14 mouse cellular contexts compared by ENCODE assay signal in the genomic region with DNA sequence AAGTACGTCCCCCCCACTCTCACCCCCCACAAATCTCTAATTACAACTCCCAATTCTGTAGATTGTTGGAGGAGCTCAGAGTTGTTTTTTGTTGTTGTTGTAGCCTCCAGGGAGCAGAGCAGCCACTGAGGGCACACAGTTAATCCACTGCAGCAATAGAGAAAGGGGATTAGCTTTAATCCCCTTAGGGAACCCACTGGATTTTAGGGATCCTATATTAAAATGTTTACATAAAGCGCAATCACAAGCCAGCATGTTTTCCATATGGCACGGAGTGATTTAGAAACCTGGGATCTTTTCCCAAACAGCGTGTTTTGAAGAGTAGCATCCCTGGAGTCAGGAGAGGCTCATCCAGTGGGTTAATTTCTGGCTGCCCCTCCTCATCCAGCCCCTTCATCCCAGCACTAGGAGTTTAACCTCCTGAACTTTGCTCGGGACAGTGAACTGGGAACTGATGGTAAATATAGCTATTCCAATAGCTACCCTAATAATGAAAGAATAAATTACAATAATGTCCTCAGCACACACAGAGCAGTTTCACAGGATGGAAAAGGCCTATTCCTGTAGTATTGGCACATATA. TPM values are rescaled to one million over a fixed set of nuclear protein-coding genes. Genes with fewer than 3 reads are reported as not detected.
DNase-seq lines count a peak whose midpoint lies in the region; ATAC-seq and TF ChIP-seq lines count a peak whose summit lies in the region.
"Had no signal": no experiment of that assay in that cellular context is flagged by ENCODE, and none has a peak within 500 bp of the region (broad histone marks: within the 10 kb centered on the region; RNA-seq: fewer than 3 reads in every experiment).

No protein-coding gene starts in this region.

- H3K4me1 ChIP-seq in embryonic facial prominence, embryonic 11.5 days (ENCODE audit: control insufficient read depth, insufficient read depth, low read length), result no peaks in the 10 kb centered on the region
- peaks cover 24% of the 10 kb centered on the region for H3K4me1 ChIP-seq in limb, embryonic 10.5 days
- peaks cover 10% of the 10 kb centered on the region; the same call in 1 of the 2 replicates for H3K4me1 ChIP-seq in midbrain, postnatal 0 days (ENCODE audit: insufficient read depth, low read length)
- H3K4me1 ChIP-seq in intestine, postnatal 0 days (replicated peaks; ENCODE audit: control insufficient read depth, insufficient read depth, low read length), result no peaks in the 10 kb centered on the region
- H3K4me1 ChIP-seq: liver, embryonic 15.5 days had no signal

- no peak overlapping the region for H3K4me3 ChIP-seq in embryonic facial prominence, embryonic 11.5 days (ENCODE audit: low read depth, low read length)
- H3K4me3 ChIP-seq in limb, embryonic 10.5 days, result no peak overlapping the region
- H3K4me3 ChIP-seq in midbrain, postnatal 0 days (ENCODE audit: low read depth, low read length), result no peak overlapping the region
- H3K4me3 ChIP-seq in intestine, postnatal 0 days (ENCODE audit: low read depth, low read length), result no peak overlapping the region

- H3K27ac ChIP-seq in embryonic facial prominence, embryonic 11.5 days (replicated peaks; ENCODE audit: low read depth, low read length), result no peak overlapping the region
- H3K27ac ChIP-seq in limb, embryonic 10.5 days, result peak overlapping the region; percentile 19; the same call in 1 of the 2 replicates
- H3K27ac ChIP-seq in midbrain, postnatal 0 days (ENCODE audit: low read depth, low read length), result peak overlapping the region; percentile 72
- no peak overlapping the region for H3K27ac ChIP-seq in intestine, postnatal 0 days (ENCODE audit: low read depth, low read length)
- H3K27ac ChIP-seq: heart, adult 2 months; liver, embryonic 15.5 days had no signal

- DNase-seq in cerebellum, adult 9-11 months, result peak; percentile 36
- no peak for DNase-seq in cerebellum, postnatal 10 days
- peak; percentile 25 for DNase-seq in embryonic facial prominence, embryonic 11.5 days (ENCODE audit: low spot score)
- no peak for DNase-seq in limb, embryonic 10.5 days (ENCODE audit: low spot score)
- no peak for DNase-seq in midbrain, postnatal 0 days (ENCODE audit: low spot score)
- DNase-seq in thymus, postnatal 25 days, result no peak
- no peak for DNase-seq in kidney, postnatal 14 days
- DNase-seq: adrenal gland, adult 8-10 months; layer of hippocampus, adult 9-11 months had no signal

- H3K9ac ChIP-seq in embryonic facial prominence, embryonic 11.5 days (replicated peaks; ENCODE audit: low read length), result no peak overlapping the region
- H3K9ac ChIP-seq in midbrain, postnatal 0 days (replicated peaks; ENCODE audit: low read length, poor library complexity, severe bottlenecking), result peak overlapping the region; percentile 19; the same call in 1 of the 2 replicates
- H3K9ac ChIP-seq in intestine, postnatal 0 days (ENCODE audit: low read depth, low read length), result no peak overlapping the region
- H3K9ac ChIP-seq: liver, embryonic 15.5 days had no signal

- H3K36me3 ChIP-seq in embryonic facial prominence, embryonic 11.5 days (replicated peaks; ENCODE audit: control insufficient read depth, insufficient read depth, low read depth, low read length), result no peaks in the 10 kb centered on the region
- H3K36me3 ChIP-seq in limb, embryonic 10.5 days, result no peaks in the 10 kb centered on the region
- no peaks in the 10 kb centered on the region for H3K36me3 ChIP-seq in midbrain, postnatal 0 days (ENCODE audit: insufficient read depth, low read length)
- H3K36me3 ChIP-seq in intestine, postnatal 0 days (ENCODE audit: control insufficient read depth, insufficient read depth), result no peaks in the 10 kb centered on the region
- H3K36me3 ChIP-seq: liver, embryonic 15.5 days had no signal

- 12% methylated on average over 5 of the region's 5 CpGs for WGBS in embryonic facial prominence, embryonic 11.5 days
- 7% methylated on average over 5 of the region's 5 CpGs for WGBS in limb, embryonic 10.5 days
- WGBS in midbrain, postnatal 0 days, result 13% methylated on average over 5 of the region's 5 CpGs
- WGBS in intestine, postnatal 0 days, result 64% methylated on average over 5 of the region's 5 CpGs

- no peak overlapping the region for H3K4me2 ChIP-seq in embryonic facial prominence, embryonic 11.5 days (ENCODE audit: low read depth, low read length)
- H3K4me2 ChIP-seq in midbrain, postnatal 0 days (ENCODE audit: low read depth, low read length, poor library complexity, severe bottlenecking), result peak overlapping the region; percentile 36
- no peak overlapping the region for H3K4me2 ChIP-seq in intestine, postnatal 0 days (replicated peaks; ENCODE audit: low read depth)

- H3K27me3 ChIP-seq in embryonic facial prominence, embryonic 11.5 days (ENCODE audit: control insufficient read depth, insufficient read depth, low read length), result no peaks in the 10 kb centered on the region
- peaks cover 7% of the 10 kb centered on the region; the same call in 1 of the 2 replicates for H3K27me3 ChIP-seq in limb, embryonic 10.5 days (ENCODE audit: low read depth, poor library complexity, severe bottlenecking)
- H3K27me3 ChIP-seq in midbrain, postnatal 0 days (ENCODE audit: insufficient read depth, low read length), result no peaks in the 10 kb centered on the region
- peaks cover 24% of the 10 kb centered on the region; the same call in 1 of the 2 replicates for H3K27me3 ChIP-seq in intestine, postnatal 0 days (replicated peaks; ENCODE audit: control insufficient read depth, insufficient read depth, low read length)

- no peak for ATAC-seq in embryonic facial prominence, embryonic 11.5 days (replicated peaks; ENCODE audit: insufficient number of reproducible peaks, low FRiP score, low TSS enrichment, low read depth)
- no peak for ATAC-seq in midbrain, postnatal 0 days (ENCODE audit: low FRiP score)
- no peak for ATAC-seq in intestine, postnatal 0 days

- no peak for TF ChIP-seq CTCF in midbrain, postnatal 0 days (IDR thresholded peaks at IDR 0.05)
- TF ChIP-seq CTCF in intestine, postnatal 0 days (IDR thresholded peaks at IDR 0.05; ENCODE audit: low read depth), result no peak

- no peaks in the 10 kb centered on the region for H3K9me3 ChIP-seq in embryonic facial prominence, embryonic 11.5 days (replicated peaks; ENCODE audit: control insufficient read depth, low read length)
- no peaks in the 10 kb centered on the region for H3K9me3 ChIP-seq in limb, embryonic 10.5 days (replicated peaks)
- no peaks in the 10 kb centered on the region for H3K9me3 ChIP-seq in midbrain, postnatal 0 days (ENCODE audit: low read length)
- no peaks in the 10 kb centered on the region for H3K9me3 ChIP-seq in intestine, postnatal 0 days (ENCODE audit: control insufficient read depth)
- H3K9me3 ChIP-seq: liver, embryonic 15.5 days had no signal

RNA-seq across cellular contexts. Expression of gene Mab21l1, which starts 6.4 kb away (rescaled TPM):
- polyA plus RNA-seq in embryonic facial prominence, embryonic 11.5 days (2014; fragmentation: Nextera tagmentation; extraction: Ambion mirVana), result 68.3 and 76.1 TPM in 2 replicates
- polyA plus RNA-seq in limb, embryonic 10.5 days (2016; fragmentation: Nextera tagmentation; extraction: Ambion mirVana), result 34.9 and 67.2 TPM in 2 replicates
- total RNA-seq in midbrain, postnatal 0 days (2014; rRNA removed), result 151 and 152 TPM in 2 replicates
- 131 and 148 TPM in 2 replicates for polyA plus RNA-seq in midbrain, postnatal 0 days (2015; fragmentation: Nextera tagmentation; extraction: Ambion mirVana)
- 4.0 TPM in 2 replicates for polyA plus RNA-seq in intestine, postnatal 0 days (2015; fragmentation: Nextera tagmentation; extraction: Ambion mirVana)
- total RNA-seq: heart, postnatal 25 days had no signal
- polyA plus RNA-seq: testis, adult 2 months had no signal

Comparison
In these comparisons a context has a peak if more than half of its experiments do, and no peak if none do; other contexts are left out.
1. DNase-seq: peak in cerebellum, adult 9-11 months (single experiment) and embryonic facial prominence, embryonic 11.5 days (single experiment); none in cerebellum, postnatal 10 days (0 of 2), limb, embryonic 10.5 days (single experiment), midbrain, postnatal 0 days (single experiment), thymus, postnatal 25 days (single experiment) and kidney, postnatal 14 days (single experiment).
2. H3K27ac ChIP-seq: peak in limb, embryonic 10.5 days (single experiment) and midbrain, postnatal 0 days (single experiment); none in embryonic facial prominence, embryonic 11.5 days (single experiment) and intestine, postnatal 0 days (single experiment).